Mouse (Mus musculus): ENCODE data around the gene Rasa3. TPM values are rescaled to one million over a fixed set of nuclear protein-coding genes. Genes with fewer than 3 reads are reported as not detected.

The Rasa3 gene
- polyA plus RNA-seq, 1 experiment from 2014 or later: 14.0 TPM

GRCm38 (mm10) chr8:13531602-13532171 is 145.7 kb downstream of the Rasa3 start:
- TF ChIP-seq CTCF (IDR thresholded peaks at IDR 0.05; ENCODE audit: low read depth): no peak
- peak overlapping the region; percentile 14; the same call in 1 of the 2 replicates for H3K27ac ChIP-seq
- peaks cover 29% of the 10 kb centered on the region for H3K4me1 ChIP-seq (replicated peaks; ENCODE audit: insufficient read depth, low read length)
- no peak overlapping the region for H3K4me3 ChIP-seq (replicated peaks; ENCODE audit: low read depth, low read length)
- ATAC-seq (replicated peaks; ENCODE audit: low FRiP score, low read depth) (no peak), DNase-seq (ENCODE audit: low spot score) (peak; percentile 37)
- H3K4me2 ChIP-seq (ENCODE audit: low read length): no peak overlapping the region
- no peaks in the 10 kb centered on the region for H3K27me3 ChIP-seq (ENCODE audit: insufficient read depth, low read length)
- no peaks in the 10 kb centered on the region for H3K9me3 ChIP-seq (replicated peaks; ENCODE audit: low read length)
- 41% methylated on average over 9 of the region's 9 CpGs for WGBS
- no peak overlapping the region for H3K9ac ChIP-seq (ENCODE audit: low read depth, low read length)
- no peaks in the 10 kb centered on the region for H3K36me3 ChIP-seq (ENCODE audit: insufficient read depth, low read length)

DNA sequence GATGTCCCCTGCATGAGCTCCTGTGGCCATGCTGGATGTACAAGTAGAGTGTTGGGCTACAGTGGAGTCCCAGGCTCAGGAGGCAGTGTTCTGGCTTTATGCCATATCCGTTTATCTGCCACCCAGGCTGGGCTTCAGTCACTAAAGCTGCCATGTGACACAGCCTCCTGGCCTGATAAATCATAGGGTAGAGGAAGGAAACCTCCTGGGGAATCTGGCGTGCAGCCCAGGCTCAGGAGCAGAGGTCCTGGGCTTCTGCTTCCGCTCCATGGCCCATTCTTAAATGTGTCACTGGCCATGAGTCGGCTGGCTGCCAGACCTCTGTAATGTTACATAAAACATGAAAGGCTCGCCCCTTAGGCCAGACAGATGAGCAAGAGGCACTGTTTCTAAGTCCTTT is 146.5 kb downstream of the Rasa3 start:
- Histone ChIP-seq H3K27ac (peak overlapping the region; percentile 70; the same call in 1 of the 2 replicates), H3K4me1 (replicated peaks; ENCODE audit: insufficient read depth, low read length) (peaks cover 29% of the 10 kb centered on the region), H3K9me3 (replicated peaks; ENCODE audit: low read length) (no peaks in the 10 kb centered on the region), H3K4me3 (replicated peaks; ENCODE audit: low read depth, low read length) (no peak overlapping the region), H3K36me3 (ENCODE audit: insufficient read depth, low read length) (no peaks in the 10 kb centered on the region), H3K27me3 (ENCODE audit: insufficient read depth, low read length) (no peaks in the 10 kb centered on the region), H3K4me2 (ENCODE audit: low read length) (no peak overlapping the region), H3K9ac (ENCODE audit: low read depth, low read length) (no peak overlapping the region)
- WGBS: 13% methylated on average over 5 of the region's 5 CpGs
- DNase-seq (ENCODE audit: low spot score) (peak; percentile 93), ATAC-seq (replicated peaks; ENCODE audit: low FRiP score, low read depth) (peak; percentile 81)
- no peak for TF ChIP-seq CTCF (IDR thresholded peaks at IDR 0.05; ENCODE audit: low read depth)

GRCm38 (mm10) chr8:13530401-13530800 is 147.0 kb downstream of the Rasa3 start:
- no peak for ATAC-seq (replicated peaks; ENCODE audit: low FRiP score, low read depth)
- Histone ChIP-seq H3K27me3 (ENCODE audit: insufficient read depth, low read length) (no peaks in the 10 kb centered on the region), H3K4me2 (ENCODE audit: low read length) (no peak overlapping the region), H3K27ac (peak overlapping the region; percentile 70), H3K9ac (ENCODE audit: low read depth, low read length) (no peak overlapping the region), H3K4me1 (replicated peaks; ENCODE audit: insufficient read depth, low read length) (peaks cover 29% of the 10 kb centered on the region), H3K4me3 (replicated peaks; ENCODE audit: low read depth, low read length) (no peak overlapping the region), H3K9me3 (replicated peaks; ENCODE audit: low read length) (no peaks in the 10 kb centered on the region), H3K36me3 (ENCODE audit: insufficient read depth, low read length) (no peaks in the 10 kb centered on the region)
- WGBS: 74% methylated on average over 3 of the region's 3 CpGs
- peak; percentile 8 for DNase-seq (ENCODE audit: low spot score)
- no peak for TF ChIP-seq CTCF (IDR thresholded peaks at IDR 0.05; ENCODE audit: low read depth)

- no peaks in the 10 kb centered on the region for H3K36me3 ChIP-seq (ENCODE audit: insufficient read depth, low read length)
Observed at GRCm38 (mm10) chr8:13529891-13530316, 147.5 kb downstream of the Rasa3 start.

GRCm38 (mm10) chr8:13529011-13529840 is 148.2 kb downstream of the Rasa3 start:
- H3K4me3 ChIP-seq (replicated peaks; ENCODE audit: low read depth, low read length): no peak overlapping the region
- DNase-seq (ENCODE audit: low spot score) (peak; percentile 50), ATAC-seq (replicated peaks; ENCODE audit: low FRiP score, low read depth) (0 out of 2 replicates have a peak, but pooled peaks have one; percentile 18)
- peaks cover 29% of the 10 kb centered on the region for H3K4me1 ChIP-seq (replicated peaks; ENCODE audit: insufficient read depth, low read length)
- H3K4me2 ChIP-seq (ENCODE audit: low read length): no peak overlapping the region
- H3K27me3 ChIP-seq (ENCODE audit: insufficient read depth, low read length): no peaks in the 10 kb centered on the region
- 47% methylated on average over 15 of the region's 15 CpGs for WGBS
- no peak overlapping the region for H3K9ac ChIP-seq (ENCODE audit: low read depth, low read length)
- H3K9me3 ChIP-seq (replicated peaks; ENCODE audit: low read length): no peaks in the 10 kb centered on the region
- no peak overlapping the region; the same call in 1 of the 2 replicates for H3K27ac ChIP-seq
- H3K36me3 ChIP-seq (ENCODE audit: insufficient read depth, low read length): no peaks in the 10 kb centered on the region
- no peak for TF ChIP-seq CTCF (IDR thresholded peaks at IDR 0.05; ENCODE audit: low read depth)

More at GRCm38 (mm10) chr8:13529891-13530316, 147.5 kb downstream of the Rasa3 start:
- Histone ChIP-seq H3K4me2 (ENCODE audit: low read length) (no peak overlapping the region), H3K9me3 (replicated peaks; ENCODE audit: low read length) (no peaks in the 10 kb centered on the region), H3K4me1 (replicated peaks; ENCODE audit: insufficient read depth, low read length) (peaks cover 29% of the 10 kb centered on the region), H3K27ac (peak overlapping the region; percentile 70), H3K27me3 (ENCODE audit: insufficient read depth, low read length) (no peaks in the 10 kb centered on the region), H3K4me3 (replicated peaks; ENCODE audit: low read depth, low read length) (no peak overlapping the region), H3K9ac (ENCODE audit: low read depth, low read length) (no peak overlapping the region)
- WGBS: 56% methylated on average over 7 of the region's 7 CpGs
- DNase-seq (ENCODE audit: low spot score) (peak; percentile 71), ATAC-seq (replicated peaks; ENCODE audit: low FRiP score, low read depth) (no peak)
- TF ChIP-seq CTCF (IDR thresholded peaks at IDR 0.05; ENCODE audit: low read depth): no peak

GRCm38 (mm10) chr8:13521392-13521791 is 156.0 kb downstream of the Rasa3 start:
- H3K4me1 ChIP-seq (replicated peaks; ENCODE audit: insufficient read depth, low read length): no peaks in the 10 kb centered on the region
- TF ChIP-seq CTCF (IDR thresholded peaks at IDR 0.05; ENCODE audit: low read depth): no peak
- no peaks in the 10 kb centered on the region for H3K36me3 ChIP-seq (ENCODE audit: insufficient read depth, low read length)
- no peak overlapping the region for H3K9ac ChIP-seq (ENCODE audit: low read depth, low read length)
- no peaks in the 10 kb centered on the region for H3K9me3 ChIP-seq (replicated peaks; ENCODE audit: low read length)
- H3K27me3 ChIP-seq (ENCODE audit: insufficient read depth, low read length): no peaks in the 10 kb centered on the region
- DNase-seq (ENCODE audit: low spot score) (peak; percentile 11), ATAC-seq (replicated peaks; ENCODE audit: low FRiP score, low read depth) (no peak)
- WGBS: 24% methylated on average over 7 of the region's 7 CpGs
- H3K4me2 ChIP-seq (ENCODE audit: low read length): no peak overlapping the region
- no peak overlapping the region for H3K4me3 ChIP-seq (replicated peaks; ENCODE audit: low read depth, low read length)
- no peak overlapping the region for H3K27ac ChIP-seq

All from kidney, postnatal 0 days (tissue).